8 mouse cellular contexts compared by ENCODE assay signal in genomic region chr11:32956993-32957392, GRCm38 (mm10).
A peak's percentile ranks its signal among the peaks of the same experiment; 100 is the strongest.
DNase-seq lines count a peak whose midpoint lies in the region; ATAC-seq and TF ChIP-seq lines count a peak whose summit lies in the region.

No protein-coding gene starts in this region.

- intact Hi-C loops in heart, adult 2 months (cut with DNase I) = loop anchor here (1.0 to 5.0 kb wide), 2 partner anchors 151 to 245 kb away; no protein-coding TSS in a partner anchor
- intact Hi-C loops in left cerebral cortex, postnatal 4 days (cut with DNase I) = loop anchor here (10.0 kb wide), 1 partner anchor 242 kb away; no protein-coding TSS in a partner anchor

- H3K4me2 ChIP-seq in heart, embryonic 11.5 days = no peak overlapping the region
- H3K4me2 ChIP-seq in forebrain, embryonic 14.5 days (ENCODE audit: low read length) = no peak overlapping the region
- H3K4me2 ChIP-seq in hindbrain, postnatal 0 days (ENCODE audit: low read depth, low read length) = no peak overlapping the region

- ATAC-seq in heart, embryonic 11.5 days (replicated peaks; ENCODE audit: insufficient number of reproducible peaks, low FRiP score, low TSS enrichment) = no peak
- peak; percentile 72 for ATAC-seq in forebrain, embryonic 14.5 days
- ATAC-seq in hindbrain, postnatal 0 days = peak; percentile 78

- H3K9me3 ChIP-seq in heart, embryonic 11.5 days (replicated peaks; ENCODE audit: control insufficient read depth, low read length) = peaks cover 3% of the 10 kb centered on the region; the same call in 1 of the 2 replicates
- H3K9me3 ChIP-seq in forebrain, embryonic 14.5 days (replicated peaks; ENCODE audit: control insufficient read depth, low read length) = no peaks in the 10 kb centered on the region
- no peaks in the 10 kb centered on the region for H3K9me3 ChIP-seq in hindbrain, postnatal 0 days (ENCODE audit: low read length)

- 25% methylated on average over 7 of the region's 7 CpGs for WGBS in heart, adult 2 months
- WGBS in heart, embryonic 11.5 days (ENCODE audit: insufficient replicate concordance) = 21% methylated on average over 7 of the region's 7 CpGs
- WGBS in forebrain, embryonic 14.5 days = 33% methylated on average over 7 of the region's 7 CpGs
- 27% methylated on average over 7 of the region's 7 CpGs for WGBS in hindbrain, postnatal 0 days

- no peak for TF ChIP-seq EP300 in heart, adult 2 months (IDR thresholded peaks at IDR 0.05; ENCODE audit: insufficient read depth, low read depth, low read length)

- no peaks in the 10 kb centered on the region for H3K4me1 ChIP-seq in heart, adult 2 months (ENCODE audit: control insufficient read depth, insufficient read depth, low read length)
- no peaks in the 10 kb centered on the region for H3K4me1 ChIP-seq in heart, embryonic 11.5 days (ENCODE audit: control insufficient read depth, insufficient read depth, low read length)
- H3K4me1 ChIP-seq in forebrain, embryonic 14.5 days (ENCODE audit: control insufficient read depth, insufficient read depth, low read length) = no peaks in the 10 kb centered on the region
- no peaks in the 10 kb centered on the region for H3K4me1 ChIP-seq in hindbrain, postnatal 0 days (ENCODE audit: insufficient read depth, low read length)

- no peak overlapping the region for H3K4me3 ChIP-seq in heart, adult 2 months
- no peak overlapping the region for H3K4me3 ChIP-seq in heart, embryonic 11.5 days (ENCODE audit: low read depth, low read length)
- no peak overlapping the region for H3K4me3 ChIP-seq in forebrain, embryonic 14.5 days (ENCODE audit: low read depth, low read length)
- no peak overlapping the region for H3K4me3 ChIP-seq in hindbrain, postnatal 0 days (ENCODE audit: low read length)

- no peak for TF ChIP-seq POLR2A in heart, adult 2 months (IDR thresholded peaks at IDR 0.05; ENCODE audit: insufficient read depth, low read depth, low read length)

- H3K36me3 ChIP-seq in heart, adult 2 months (ENCODE audit: control insufficient read depth, insufficient read depth, low read length) = no peaks in the 10 kb centered on the region
- no peaks in the 10 kb centered on the region for H3K36me3 ChIP-seq in heart, embryonic 11.5 days (ENCODE audit: control insufficient read depth, insufficient read depth, low read length)
- no peaks in the 10 kb centered on the region for H3K36me3 ChIP-seq in forebrain, embryonic 14.5 days (ENCODE audit: control insufficient read depth, insufficient read depth, low read length)
- H3K36me3 ChIP-seq in hindbrain, postnatal 0 days (ENCODE audit: insufficient read depth, low read length) = no peaks in the 10 kb centered on the region

- no peaks in the 10 kb centered on the region for H3K27me3 ChIP-seq in heart, adult 2 months (ENCODE audit: control insufficient read depth, insufficient read depth, low read length)
- H3K27me3 ChIP-seq in heart, embryonic 11.5 days (ENCODE audit: control insufficient read depth, insufficient read depth, low read length) = peaks cover 7% of the 10 kb centered on the region; the same call in 1 of the 2 replicates
- no peaks in the 10 kb centered on the region for H3K27me3 ChIP-seq in forebrain, embryonic 14.5 days (replicated peaks; ENCODE audit: control insufficient read depth, insufficient read depth, low read length)
- H3K27me3 ChIP-seq in hindbrain, postnatal 0 days (ENCODE audit: insufficient read depth, low read length) = no peaks in the 10 kb centered on the region

- H3K79me2 ChIP-seq in heart, adult 2 months (replicated peaks; ENCODE audit: control insufficient read depth, insufficient read depth, low read length) = no peaks in the 10 kb centered on the region

- no peak overlapping the region for H3K9ac ChIP-seq in heart, adult 2 months (ENCODE audit: low read depth, low read length)
- H3K9ac ChIP-seq in heart, embryonic 11.5 days (ENCODE audit: low read depth, low read length) = no peak overlapping the region
- H3K9ac ChIP-seq in forebrain, embryonic 14.5 days (ENCODE audit: low read length) = no peak overlapping the region
- no peak overlapping the region for H3K9ac ChIP-seq in hindbrain, postnatal 0 days (replicated peaks; ENCODE audit: low read length)

- TF ChIP-seq CTCF in heart, adult 2 months (IDR thresholded peaks at IDR 0.05) = peak; percentile 80
- TF ChIP-seq CTCF in hindbrain, postnatal 0 days (IDR thresholded peaks at IDR 0.05; ENCODE audit: low read depth) = peak; percentile 80

- no peak overlapping the region for H3K27ac ChIP-seq in heart, adult 2 months
- H3K27ac ChIP-seq in heart, embryonic 11.5 days (ENCODE audit: low read depth, low read length) = no peak overlapping the region
- H3K27ac ChIP-seq in forebrain, embryonic 14.5 days (ENCODE audit: low read depth, low read length) = no peak overlapping the region
- H3K27ac ChIP-seq in hindbrain, postnatal 0 days = no peak overlapping the region

- peak; percentile 30 to 32 for DNase-seq in heart, adult 2 months
- DNase-seq in brain, embryonic 18.5 days (ENCODE audit: low read depth, low spot score) = peak; percentile 18
- DNase-seq in forebrain, embryonic 14.5 days (ENCODE audit: low spot score) = peak; percentile 70
- peak; percentile 76 for DNase-seq in hindbrain, postnatal 0 days (ENCODE audit: low spot score)
- DNase-seq in left cerebral cortex, postnatal 4 days = peak; percentile 75
- DNase-seq in right cerebral cortex, adult 18-20 months = peak; percentile 39
- no peak for DNase-seq in spleen, adult 18-20 months

Comparison
In these comparisons a context has a peak if more than half of its experiments do, and no peak if none do; other contexts are left out.
1. DNase-seq: peak in heart, adult 2 months (2 of 2), brain, embryonic 18.5 days (single experiment), forebrain, embryonic 14.5 days (single experiment), hindbrain, postnatal 0 days (single experiment), left cerebral cortex, postnatal 4 days (single experiment) and right cerebral cortex, adult 18-20 months (single experiment); none in spleen, adult 18-20 months (0 of 2).